Mouse (Mus musculus) heart, postnatal 0 days (tissue): ENCODE measurements at regions not wholly inside any gene's neighbourhood (a gene's known extent, or its start where the extent isn't known, plus 50 kb on each side); places are given as distances from the start of the nearest gene placed in this dataset.

Experiments used
- ATAC-seq: fragments of 200-750 bp; cut with Nextera tagmentation; 2 replicates; pipeline ENCODE4 v1.8.0; 2017; ENCODE audit warnings: low read depth, moderate number of reproducible peaks, moderate library complexity; ENCODE audit not compliant: insufficient read depth
- DNase-seq: peaks from one replicate; pipeline ENCODE4 v3.0.0-alpha.2; 2016; ENCODE audit warnings: low spot score
- H3K27ac ChIP-seq: fragments of 300-500 bp; sonication (generic); 2 replicates; pipeline ENCODE4 v1.5.1; 2014; ENCODE audit warnings: low read depth, mild to moderate bottlenecking
- H3K27me3 ChIP-seq: fragments of 300-500 bp; sonication (generic); 2 replicates; pipeline ENCODE4 v1.6.1; 2014; ENCODE audit warnings: low read length, mixed read lengths; ENCODE audit not compliant: control insufficient read depth, insufficient read depth
- H3K36me3 ChIP-seq: fragments of 300-500 bp; sonication (generic); replicated peaks from 2 replicates; pipeline ENCODE4 v1.6.1; 2014; ENCODE audit warnings: low read length, mixed read lengths; ENCODE audit not compliant: control insufficient read depth, insufficient read depth
- H3K4me1 ChIP-seq: fragments of 300-500 bp; sonication (generic); 2 replicates; pipeline ENCODE4 v1.6.1; 2014; ENCODE audit warnings: antibody characterized with exemption; ENCODE audit not compliant: control insufficient read depth, insufficient read depth
- H3K4me2 ChIP-seq: fragments of 300-500 bp; sonication (generic); 2 replicates; pipeline ENCODE4 v1.6.1; 2014; ENCODE audit warnings: low read depth, mild to moderate bottlenecking, low read length, moderate library complexity
- H3K4me3 ChIP-seq: fragments of 300-500 bp; sonication (generic); 2 replicates; pipeline ENCODE4 v1.5.1; 2014; ENCODE audit warnings: low read depth, low read length
- H3K9ac ChIP-seq: fragments of 300-500 bp; sonication (generic); replicated peaks from 2 replicates; pipeline ENCODE4 v1.6.1; 2014; ENCODE audit warnings: low read depth, low read length, mixed read lengths
- H3K9me3 ChIP-seq: fragments of 300-500 bp; sonication (generic); replicated peaks from 2 replicates; pipeline ENCODE4 v1.6.1; 2016; ENCODE audit warnings: low read length; ENCODE audit not compliant: control insufficient read depth
- CTCF ChIP-seq: IDR thresholded peaks from 2 replicates; pipeline ENCODE4 v1.5.1; 2016; ENCODE audit warnings: antibody characterized with exemption, control low read depth, low read depth
- EP300 ChIP-seq: IDR thresholded peaks from 2 replicates; pipeline ENCODE4 v1.6.1; 2016; ENCODE audit warnings: antibody characterized with exemption, low read depth
- WGBS: fragments of 180-500 bp; shearing (Covaris S2); extraction: QIAGEN DNeasy Blood & Tissue Kit; methylation state at CpG from one replicate; pipeline ENCODE4 v1.1.7; 2014; 5-methylcytosine and 5-hydroxymethylcytosine counted together

- WGBS: 8% methylated on average over 3 of the region's 3 CpGs
- Histone ChIP-seq H3K27me3 (no peaks in the 10 kb centered on the region), H3K9me3 (no peaks in the 10 kb centered on the region), H3K4me1 (peaks cover 7% of the 10 kb centered on the region; the same call in 1 of the 2 replicates), H3K4me3 (no peak overlapping the region), H3K27ac (no peak overlapping the region), H3K9ac (no peak overlapping the region), H3K4me2 (no peak overlapping the region), H3K36me3 (no peaks in the 10 kb centered on the region)
- ATAC-seq: no peak
- no peak for DNase-seq
- no peak for TF ChIP-seq EP300
- TF ChIP-seq CTCF: no peak
These were observed 99.8 kb upstream of the B3galt2 start for GRCm38 (mm10) chr1:143540701-143541100.
